Mouse (Mus musculus) C2C12 (cell line): Measurements from ENCODE around the gene Rpl39. TPM values are rescaled to one million over a fixed set of nuclear protein-coding genes. Genes with fewer than 3 reads are reported as not detected.

ENCODE experiments used
- H3K27me3 ChIP-seq: one replicate; pipeline ENCODE4 v1.6.1; 2011; ENCODE audit not compliant: control insufficient read depth, insufficient read depth, insufficient read length
- H3K36me3 ChIP-seq: one replicate; pipeline ENCODE4 v1.6.1; 2011; ENCODE audit not compliant: control insufficient read depth, insufficient read depth
- H3K4me3 ChIP-seq: one replicate; pipeline ENCODE4 v1.5.1; 2011; ENCODE audit warnings: mild to moderate bottlenecking, control low read depth; ENCODE audit not compliant: poor library complexity, insufficient read depth, severe bottlenecking
- H3K79me2 ChIP-seq: one replicate; pipeline ENCODE4 v1.6.1; 2011; ENCODE audit not compliant: control insufficient read depth, insufficient read depth
- H3K79me3 ChIP-seq: one replicate; pipeline ENCODE4 v1.6.1; 2011; ENCODE audit warnings: low read depth, control low read depth
- H3ac ChIP-seq: one replicate; pipeline ENCODE3; 2011; ENCODE audit warnings: low read depth; ENCODE audit not compliant: control insufficient read depth, insufficient read length
- CEBPB ChIP-seq: IDR thresholded peaks from one replicate; pipeline ENCODE4 v1.6.1; 2011; ENCODE audit warnings: low read depth, mild to moderate bottlenecking, control low read depth, moderate library complexity
- CTCF ChIP-seq: IDR thresholded peaks from one replicate; pipeline ENCODE4 v1.5.1; 2011; ENCODE audit not compliant: control insufficient read depth, insufficient read depth, insufficient read length
- FOSL1 ChIP-seq: IDR thresholded peaks from one replicate; pipeline ENCODE4 v1.8.0; 2011; ENCODE audit warnings: mild to moderate bottlenecking, low read length; ENCODE audit not compliant: poor library complexity, insufficient read depth, severe bottlenecking
- MAX ChIP-seq: IDR thresholded peaks from one replicate; pipeline ENCODE4 v1.6.1; 2011; ENCODE audit warnings: mild to moderate bottlenecking, control low read depth
- MYOD1 ChIP-seq: IDR thresholded peaks from one replicate; pipeline ENCODE4 v1.6.1; 2011; ENCODE audit warnings: low read depth; ENCODE audit not compliant: control insufficient read depth, insufficient read length
- MYOG ChIP-seq: IDR thresholded peaks from one replicate; pipeline ENCODE4 v1.6.1; 2011; ENCODE audit not compliant: control insufficient read depth, insufficient read length; ENCODE audit errors: extremely low read depth
- USF1 ChIP-seq: IDR thresholded peaks from one replicate; pipeline ENCODE4 v1.6.1; 2011; ENCODE audit warnings: low read depth, mild to moderate bottlenecking, control low read depth, moderate library complexity
- polyA plus RNA-seq: library from polyadenylated mRNA; unstranded; fragments of >200 nt; fragmentation: generic; extraction: Trizol; gene quantifications from one replicate; pipeline ENCODE4 v1.2.1, GENCODE M21; 2012; ENCODE audit warnings: missing spikeins

Rpl39 gene
- polyA plus RNA-seq, 1 experiment = 2,645 TPM

DNA sequence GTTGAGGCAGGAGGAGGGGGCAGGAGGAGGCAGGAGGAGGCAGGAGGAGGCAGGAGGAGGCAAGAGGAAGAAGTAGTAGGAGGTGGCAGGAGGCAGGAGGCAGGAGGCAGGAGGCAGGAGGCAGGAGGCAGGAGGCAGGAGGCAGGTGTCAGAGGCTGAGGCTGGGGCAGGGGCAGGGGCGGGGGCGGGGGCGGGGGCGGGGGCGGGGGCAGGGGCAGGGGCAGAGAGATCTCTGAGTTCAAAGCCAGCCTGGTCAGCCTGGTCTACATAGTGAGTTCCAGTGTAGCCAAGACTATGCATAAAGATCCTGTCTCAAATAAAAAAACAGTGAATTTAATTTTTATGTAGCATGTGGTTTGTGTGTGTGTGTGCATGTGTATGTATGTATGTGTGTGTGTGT is 31.9 kb upstream of the Rpl39 start:
- no peaks in the 10 kb centered on the region for H3K79me3 ChIP-seq
- TF ChIP-seq MYOD1 (no peak), USF1 (no peak), CTCF (no peak), MYOG (no peak), CEBPB (no peak), FOSL1 (no peak), MAX (no peak)
- no peaks in the 10 kb centered on the region for H3K79me2 ChIP-seq
- H3K27me3 ChIP-seq = peaks cover 16% of the 10 kb centered on the region
- H3ac ChIP-seq = no peak overlapping the region
- no peak overlapping the region for H3K4me3 ChIP-seq
- H3K36me3 ChIP-seq = no peaks in the 10 kb centered on the region

- H3ac ChIP-seq = no peak overlapping the region
- H3K36me3 ChIP-seq = peaks cover 2% of the 10 kb centered on the region
- TF ChIP-seq FOSL1 (no peak), MYOD1 (no peak), USF1 (no peak), CTCF (no peak), MAX (no peak), CEBPB (no peak), MYOG (no peak)
- peaks cover 6% of the 10 kb centered on the region for H3K27me3 ChIP-seq
- peaks cover 18% of the 10 kb centered on the region for H3K79me2 ChIP-seq
- peaks cover 7% of the 10 kb centered on the region for H3K79me3 ChIP-seq
- no peak overlapping the region for H3K4me3 ChIP-seq
Observed at GRCm38 (mm10) chrX:37110881-37111193, 25.6 kb upstream of the Rpl39 start.

- H3ac ChIP-seq = peak within 1 kb of the TSS; percentile 81
- H3K27me3 ChIP-seq = peaks cover 2% of the 10 kb centered on the region
- H3K4me3 ChIP-seq = peak within 1 kb of the TSS; percentile 57
- TF ChIP-seq MAX = no peak
- TF ChIP-seq FOSL1 = no peak
- TF ChIP-seq USF1 = no peak
- no peak for TF ChIP-seq MYOG
- no peak for TF ChIP-seq CTCF
- H3K79me3 ChIP-seq = peaks cover 7% of the 10 kb centered on the region
- H3K36me3 ChIP-seq = peaks cover 7% of the 10 kb centered on the region
- peaks cover 18% of the 10 kb centered on the region for H3K79me2 ChIP-seq
Observed at GRCm38 (mm10) chrX:37110193-37110880, 25.1 kb upstream of the Rpl39 start, which contains the start of gene Upf3b. Gene Upf3b (minus strand): TSS chrX:37110322.

GRCm38 (mm10) chrX:37109526-37110192 is 24.5 kb upstream of the Rpl39 start:
- Histone ChIP-seq H3K79me3 (peaks cover 7% of the 10 kb centered on the region), H3ac (peak overlapping the region; percentile 81)
- TF ChIP-seq MAX (no peak), MYOD1 (no peak), MYOG (no peak), CTCF (no peak), USF1 (no peak), FOSL1 (no peak), CEBPB (no peak)

GRCm38 (mm10) chrX:37103826-37104225 is 18.6 kb upstream of the Rpl39 start:
- Histone ChIP-seq H3ac (no peak overlapping the region), H3K79me2 (peaks cover 7% of the 10 kb centered on the region), H3K27me3 (no peaks in the 10 kb centered on the region), H3K36me3 (peaks cover 30% of the 10 kb centered on the region), H3K79me3 (no peaks in the 10 kb centered on the region), H3K4me3 (no peak overlapping the region)
- no peak for TF ChIP-seq CEBPB
- no peak for TF ChIP-seq USF1

More at GRCm38 (mm10) chrX:37109526-37110192, 24.5 kb upstream of the Rpl39 start:
- Histone ChIP-seq H3K79me2 (peaks cover 18% of the 10 kb centered on the region), H3K4me3 (peak overlapping the region; percentile 57), H3K36me3 (peaks cover 7% of the 10 kb centered on the region), H3K27me3 (no peaks in the 10 kb centered on the region)

DNA sequence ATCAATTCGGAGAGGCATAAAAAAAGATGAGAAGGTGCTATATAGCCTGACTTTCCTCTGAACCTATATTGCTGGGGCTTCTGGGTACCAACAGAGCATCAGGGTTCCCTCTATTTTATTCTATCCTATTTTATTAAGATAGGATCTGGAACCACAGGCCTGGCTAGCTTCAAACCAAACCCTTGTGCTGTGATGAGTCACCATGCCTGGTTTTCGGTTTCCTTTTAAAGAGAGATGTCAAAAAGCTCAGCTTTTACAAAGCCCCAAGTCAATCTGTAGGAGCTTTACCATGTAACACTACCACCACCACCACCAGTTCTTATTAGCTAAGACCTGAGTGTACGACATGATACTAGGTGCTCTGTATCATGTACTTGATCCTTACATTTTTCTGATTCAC is 13.5 kb upstream of the Rpl39 start:
- H3K36me3 ChIP-seq = peaks cover 26% of the 10 kb centered on the region
- no peak overlapping the region for H3K4me3 ChIP-seq
- H3K79me2 ChIP-seq = no peaks in the 10 kb centered on the region
- no peaks in the 10 kb centered on the region for H3K79me3 ChIP-seq
- no peak overlapping the region for H3ac ChIP-seq
- H3K27me3 ChIP-seq = no peaks in the 10 kb centered on the region
- no peak for TF ChIP-seq MYOD1
- TF ChIP-seq CEBPB = no peak
- TF ChIP-seq MYOG = no peak
- no peak for TF ChIP-seq CTCF
- no peak for TF ChIP-seq MAX
